Mouse (Mus musculus) neural tube, embryonic 15.5 days (tissue): ENCODE measurements at regions not wholly inside any gene's neighbourhood (a gene's known extent, or its start where the extent isn't known, plus 50 kb on each side); places are given as distances from the start of the nearest gene placed in this dataset.
"Not testable (repeated sequence)": the region's sequence is repeated elsewhere in the genome, so short reads cannot be mapped to it uniquely, and the experiment has no call there.

Experiments
- ATAC-seq: fragments of 200-750 bp; cut with Nextera tagmentation; 2 replicates; pipeline ENCODE4 v1.8.0; 2017; ENCODE audit warnings: mild to moderate bottlenecking, moderate TSS enrichment, moderate library complexity; ENCODE audit not compliant: low FRiP score
- H3K27ac ChIP-seq: fragments of 300-500 bp; sonication (generic); replicated peaks from 2 replicates; pipeline ENCODE4 v1.5.1; 2015; ENCODE audit warnings: mild to moderate bottlenecking, inconsistent platforms
- H3K27me3 ChIP-seq: fragments of 300-500 bp; sonication (generic); replicated peaks from 2 replicates; pipeline ENCODE4 v1.6.1; 2015; ENCODE audit warnings: inconsistent platforms
- H3K36me3 ChIP-seq: fragments of 300-500 bp; sonication (generic); 2 replicates; pipeline ENCODE4 v1.6.1; 2015; ENCODE audit warnings: inconsistent platforms
- H3K4me1 ChIP-seq: fragments of 300-500 bp; sonication (generic); 2 replicates; pipeline ENCODE4 v1.6.1; 2015; ENCODE audit warnings: inconsistent platforms
- H3K4me2 ChIP-seq: fragments of 300-500 bp; sonication (generic); 2 replicates; pipeline ENCODE4 v1.6.1; 2015; ENCODE audit warnings: inconsistent platforms, mild to moderate bottlenecking, moderate library complexity
- H3K4me3 ChIP-seq: fragments of 300-500 bp; sonication (generic); replicated peaks from 2 replicates; pipeline ENCODE4 v1.5.1; 2015; ENCODE audit warnings: mild to moderate bottlenecking, inconsistent platforms
- H3K9ac ChIP-seq: fragments of 300-500 bp; sonication (generic); replicated peaks from 2 replicates; pipeline ENCODE4 v1.6.1; 2015; ENCODE audit warnings: mild to moderate bottlenecking, inconsistent platforms
- H3K9me3 ChIP-seq: fragments of 300-500 bp; sonication (generic); replicated peaks from 2 replicates; pipeline ENCODE4 v1.6.1; 2016; ENCODE audit warnings: inconsistent platforms
- WGBS: fragments of 180-500 bp; shearing (Covaris S2); methylation state at CpG from one replicate; pipeline ENCODE4 v1.1.7; 2015; ENCODE audit warnings: mixed read lengths; 5-methylcytosine and 5-hydroxymethylcytosine counted together

DNA sequence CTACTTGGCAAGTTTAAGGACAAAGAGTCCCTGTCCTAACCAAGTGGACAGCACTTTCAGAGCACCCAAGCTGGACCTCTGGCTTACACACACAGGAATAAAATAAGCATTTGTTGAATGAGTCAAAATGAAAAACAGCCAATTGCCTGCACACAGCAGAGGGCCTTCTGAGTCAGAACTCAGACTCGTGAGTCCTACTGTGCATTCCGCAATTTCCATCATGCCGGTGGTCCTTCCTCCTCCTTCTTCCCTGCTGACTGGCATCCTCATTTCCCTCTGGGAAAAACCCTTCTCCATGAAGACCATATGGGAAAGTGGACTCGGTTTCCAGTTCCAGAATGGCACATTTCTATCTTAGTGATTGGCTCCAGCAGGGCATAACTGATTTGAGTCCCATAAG, 126.4 kb downstream of the Srek1 start:
- Histone ChIP-seq H3K4me1 (peaks cover 5% of the 10 kb centered on the region), H3K4me3 (no peak overlapping the region), H3K9ac (no peak overlapping the region), H3K27ac (no peak overlapping the region), H3K36me3 (no peaks in the 10 kb centered on the region), H3K9me3 (no peaks in the 10 kb centered on the region), H3K4me2 (no peak overlapping the region), H3K27me3 (no peaks in the 10 kb centered on the region; the same call in 1 of the 2 replicates)
- 73% methylated on average over 4 of the region's 4 CpGs for WGBS
- ATAC-seq, result no peak

DNA sequence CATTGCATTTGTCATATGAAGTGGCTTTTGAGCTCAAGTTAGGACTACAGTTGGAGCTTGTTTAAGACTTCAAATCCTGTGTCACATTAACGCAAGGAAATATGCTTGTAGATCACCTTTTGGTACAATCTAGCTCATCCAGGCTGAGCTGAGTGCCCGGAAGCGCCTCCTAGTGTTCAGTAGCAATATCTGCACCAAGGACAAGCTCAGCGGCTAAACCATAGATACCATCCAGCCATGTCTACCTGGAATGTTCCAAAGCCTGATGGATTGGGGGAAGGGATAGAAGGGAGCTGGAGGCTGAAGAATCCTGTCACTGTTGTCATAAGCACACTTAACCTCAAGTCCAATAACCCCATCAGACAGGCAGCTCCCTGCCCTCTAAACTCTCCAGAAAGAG, 128.4 kb downstream of the Srek1 start:
- Histone ChIP-seq H3K27me3 (no peaks in the 10 kb centered on the region; the same call in 1 of the 2 replicates), H3K4me1 (peaks cover 5% of the 10 kb centered on the region), H3K4me3 (no peak overlapping the region), H3K27ac (no peak overlapping the region), H3K9me3 (no peaks in the 10 kb centered on the region), H3K4me2 (no peak overlapping the region), H3K36me3 (no peaks in the 10 kb centered on the region), H3K9ac (no peak overlapping the region)
- ATAC-seq, result no peak
- WGBS, result 41% methylated on average over 4 of the region's 4 CpGs

DNA sequence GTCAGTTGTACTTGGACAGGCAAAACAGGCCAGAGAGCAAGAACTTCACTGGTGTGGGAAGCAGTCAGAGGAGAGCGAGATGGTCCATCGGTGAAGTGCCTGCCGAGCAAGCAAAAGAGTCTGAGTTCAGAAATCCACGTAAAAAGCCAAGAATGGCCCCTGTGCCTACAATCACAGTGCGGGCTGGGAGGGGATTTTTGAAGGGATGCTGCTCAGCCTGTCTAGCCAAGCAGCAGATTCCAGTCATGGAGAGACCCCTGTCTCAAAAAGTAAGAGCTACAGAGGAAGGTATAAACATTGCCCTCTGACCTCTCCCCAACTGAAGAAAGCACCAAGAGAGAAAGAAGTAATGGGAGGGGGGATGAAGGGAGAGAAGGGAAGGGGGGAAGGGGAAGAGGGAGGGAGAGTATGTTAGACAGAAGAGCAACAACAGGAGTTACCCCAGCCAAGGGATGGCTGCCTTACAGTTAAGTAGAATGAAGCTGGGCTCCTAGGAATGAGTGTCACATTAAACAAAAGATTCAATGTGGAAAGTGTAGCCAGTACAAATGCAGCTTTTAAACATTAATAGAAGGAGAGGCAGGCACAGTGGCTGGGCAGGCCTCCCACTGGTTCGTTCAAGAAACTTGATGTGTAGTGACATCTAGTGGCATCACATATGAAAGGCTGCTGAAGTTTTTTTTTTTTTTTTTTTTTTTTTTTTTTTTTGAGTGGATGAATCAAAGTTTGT, 130.2 kb downstream of the Srek1 start:
- no peaks in the 10 kb centered on the region; the same call in 1 of the 2 replicates for H3K27me3 ChIP-seq
- peak; percentile 76 for ATAC-seq
- no peak overlapping the region for H3K4me3 ChIP-seq
- no peak overlapping the region for H3K4me2 ChIP-seq
- H3K9ac ChIP-seq, result no peak overlapping the region
- H3K9me3 ChIP-seq, result no peaks in the 10 kb centered on the region
- WGBS, result 47% methylated on average over 6 of the region's 6 CpGs
- H3K36me3 ChIP-seq, result no peaks in the 10 kb centered on the region
- H3K4me1 ChIP-seq, result peaks cover 5% of the 10 kb centered on the region
- H3K27ac ChIP-seq, result no peak overlapping the region

DNA sequence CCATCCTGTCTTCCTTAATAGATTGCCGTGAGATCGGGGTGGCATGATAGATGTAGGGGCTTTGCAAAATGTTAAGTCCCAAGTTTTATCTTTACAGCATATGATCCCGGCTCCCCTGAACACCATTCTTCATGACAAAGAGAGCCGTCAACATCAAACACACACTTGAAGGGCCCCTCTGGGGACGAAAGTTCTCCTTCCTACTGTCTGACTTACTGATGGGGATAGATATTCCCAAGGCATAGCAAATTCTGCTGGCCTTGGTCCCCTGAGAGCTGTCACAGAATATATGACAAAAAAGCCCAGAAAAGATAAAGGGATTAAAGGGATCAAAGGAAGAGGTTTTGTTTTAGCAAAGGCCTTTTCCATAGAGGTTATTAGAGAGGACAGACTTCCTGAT, 130.9 kb downstream of the Srek1 start:
- ATAC-seq, result no peak
- 35% methylated on average over 5 of the region's 5 CpGs for WGBS
- no peaks in the 10 kb centered on the region for H3K9me3 ChIP-seq
- no peak overlapping the region for H3K4me3 ChIP-seq
- no peaks in the 10 kb centered on the region; the same call in 1 of the 2 replicates for H3K27me3 ChIP-seq
- H3K4me2 ChIP-seq, result no peak overlapping the region
- H3K4me1 ChIP-seq, result peaks cover 5% of the 10 kb centered on the region
- H3K36me3 ChIP-seq, result no peaks in the 10 kb centered on the region
- no peak overlapping the region for H3K27ac ChIP-seq
- no peak overlapping the region for H3K9ac ChIP-seq

DNA sequence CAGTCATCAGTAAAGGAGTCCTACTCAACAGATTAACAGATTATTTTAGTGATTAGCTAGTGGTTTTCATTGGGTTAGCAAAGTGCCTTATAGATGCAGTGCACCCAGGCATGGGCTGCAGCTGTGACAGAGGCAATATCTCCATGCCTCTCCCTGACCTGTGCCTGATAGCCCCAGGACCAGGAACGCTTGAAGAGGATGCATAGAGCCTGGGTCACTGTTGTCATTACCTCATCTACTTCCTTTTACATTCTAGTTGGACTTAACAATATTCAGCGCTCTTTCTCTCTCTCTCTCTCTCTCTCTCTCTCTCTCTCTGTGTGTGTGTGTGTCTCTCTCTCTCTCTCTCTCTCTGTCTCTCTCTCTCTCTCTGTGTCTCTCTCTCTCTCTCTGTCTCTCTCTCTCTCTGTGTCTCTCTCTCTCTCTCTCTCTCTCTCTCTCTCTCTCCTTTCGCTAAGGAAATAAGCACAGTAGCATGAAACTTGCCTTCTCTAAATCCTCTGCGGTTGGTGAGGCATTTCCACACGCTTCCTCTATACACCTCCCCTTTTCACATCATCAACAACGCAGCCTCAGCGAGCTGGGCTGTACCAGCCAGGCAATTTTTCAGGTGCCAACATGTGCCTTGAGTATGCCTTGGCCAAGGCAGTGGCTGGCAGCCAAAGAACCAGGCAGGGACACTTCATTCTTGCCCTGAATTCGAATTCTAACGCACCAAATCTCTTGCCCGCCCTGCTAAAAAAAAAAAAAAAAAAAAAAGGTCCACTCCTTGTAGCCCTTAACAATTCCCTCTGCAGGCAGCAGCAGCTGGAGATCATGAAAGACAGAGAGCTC, 131.6 kb downstream of the Srek1 start:
- WGBS, result 70% methylated on average over 10 of the region's 10 CpGs
- no peaks in the 10 kb centered on the region for H3K9me3 ChIP-seq
- H3K27me3 ChIP-seq, result no peaks in the 10 kb centered on the region; the same call in 1 of the 2 replicates
- no peaks in the 10 kb centered on the region for H3K36me3 ChIP-seq
- H3K4me2 ChIP-seq, result no peak overlapping the region
- no peak overlapping the region for H3K27ac ChIP-seq
- peaks cover 5% of the 10 kb centered on the region for H3K4me1 ChIP-seq
- no peak for ATAC-seq
- no peak overlapping the region for H3K4me3 ChIP-seq
- H3K9ac ChIP-seq, result no peak overlapping the region

DNA sequence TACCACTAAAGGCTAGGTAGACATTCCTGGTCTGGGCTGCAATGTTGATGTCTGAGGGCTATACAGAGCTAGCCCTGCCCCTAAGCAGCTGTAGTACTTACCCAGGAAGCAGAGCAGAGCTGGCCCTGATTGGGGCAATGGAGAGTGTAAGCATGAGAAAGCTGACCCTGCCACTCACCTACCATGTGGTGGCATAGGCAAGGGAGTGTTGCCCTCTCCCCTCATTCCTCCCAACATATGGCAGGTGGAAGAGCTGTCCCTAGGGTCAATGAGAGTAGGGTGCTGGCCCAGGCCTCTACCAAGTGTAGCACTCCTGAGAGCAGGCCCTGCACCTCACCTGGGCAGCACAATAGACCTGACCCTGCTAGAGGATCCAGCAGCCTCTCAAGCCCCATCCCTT, 136.4 kb downstream of the Srek1 start:
- H3K27me3 ChIP-seq, result no peaks in the 10 kb centered on the region
- no peaks in the 10 kb centered on the region for H3K9me3 ChIP-seq
- H3K27ac ChIP-seq, result no peak overlapping the region
- no peaks in the 10 kb centered on the region for H3K4me1 ChIP-seq
- ATAC-seq, result no peak
- H3K4me3 ChIP-seq, result no peak overlapping the region
- no peak overlapping the region for H3K9ac ChIP-seq
- no peaks in the 10 kb centered on the region for H3K36me3 ChIP-seq
- H3K4me2 ChIP-seq, result no peak overlapping the region

DNA sequence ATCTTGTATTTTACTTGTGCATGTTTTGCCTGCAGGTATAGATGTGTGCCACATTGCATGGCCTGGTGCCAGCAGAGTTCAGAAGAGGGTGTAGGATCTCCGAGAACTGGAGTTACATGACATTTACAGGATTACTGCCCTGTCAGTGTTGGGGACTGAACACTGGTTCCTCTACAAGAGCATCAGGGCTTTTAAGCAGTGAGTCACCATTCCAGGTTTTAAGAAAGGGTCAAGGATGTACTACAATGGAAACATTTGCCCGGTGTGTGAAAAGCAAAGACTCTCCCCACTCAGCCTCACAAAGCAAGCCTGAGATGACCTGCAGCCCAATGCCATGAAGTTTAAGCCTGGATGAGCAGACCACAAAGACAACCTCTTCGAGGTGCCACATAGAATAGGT, 137.0 kb downstream of the Srek1 start:
- H3K27ac ChIP-seq, result no peak overlapping the region
- H3K36me3 ChIP-seq, result no peaks in the 10 kb centered on the region
- WGBS, result 83% methylated on average over 3 of the region's 3 CpGs
- no peak overlapping the region for H3K4me3 ChIP-seq
- no peak overlapping the region for H3K9ac ChIP-seq
- H3K27me3 ChIP-seq, result no peaks in the 10 kb centered on the region
- no peak overlapping the region for H3K4me2 ChIP-seq
- H3K4me1 ChIP-seq, result no peaks in the 10 kb centered on the region
- ATAC-seq, result no peak
- H3K9me3 ChIP-seq, result no peaks in the 10 kb centered on the region

DNA sequence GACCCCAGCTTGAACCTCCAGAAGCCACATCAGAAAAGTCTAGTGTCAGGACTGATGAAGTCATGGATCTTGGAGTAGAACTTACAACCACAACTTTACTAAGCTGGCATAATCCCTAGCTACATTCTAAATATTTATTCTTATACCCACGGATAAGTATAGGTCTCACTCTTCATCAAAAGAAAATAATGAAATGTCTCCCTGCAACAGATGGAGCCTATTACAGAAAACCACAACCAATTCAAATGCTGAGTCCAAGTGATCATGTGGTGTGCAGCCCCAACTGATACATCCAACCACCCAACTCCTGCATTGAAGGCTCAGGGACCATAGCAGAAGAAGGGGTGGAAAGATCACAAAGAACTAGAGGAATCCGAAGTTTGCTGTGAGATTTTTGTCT, 137.8 kb downstream of the Srek1 start:
- Histone ChIP-seq H3K27ac (no peak overlapping the region), H3K9me3 (no peaks in the 10 kb centered on the region), H3K27me3 (no peaks in the 10 kb centered on the region), H3K36me3 (no peaks in the 10 kb centered on the region), H3K4me3 (no peak overlapping the region), H3K9ac (no peak overlapping the region), H3K4me2 (no peak overlapping the region), H3K4me1 (no peaks in the 10 kb centered on the region)
- WGBS, result 91% methylated on average over 2 of the region's 2 CpGs
- no peak for ATAC-seq

DNA sequence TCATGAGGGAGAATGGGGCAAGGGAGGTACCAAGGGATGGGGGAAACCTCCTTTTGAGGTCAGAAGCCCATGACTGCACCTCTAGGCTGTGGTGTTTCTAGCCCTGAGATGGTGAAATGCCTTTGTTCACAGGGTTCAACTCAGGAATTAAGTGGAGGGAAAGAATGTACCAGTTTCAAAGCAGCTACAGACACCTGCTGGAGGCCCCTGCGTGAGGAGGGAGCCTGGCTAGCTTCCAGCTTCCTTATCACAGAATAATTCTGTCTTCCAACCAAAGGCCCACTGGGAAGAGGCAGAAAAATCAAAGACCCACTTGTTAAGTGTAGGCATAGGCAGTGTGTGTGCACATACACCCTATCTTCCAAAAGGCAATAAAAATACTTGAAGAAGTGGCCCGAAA, 150.6 kb downstream of the Srek1 start:
- WGBS, result 82% methylated on average over 2 of the region's 2 CpGs

DNA sequence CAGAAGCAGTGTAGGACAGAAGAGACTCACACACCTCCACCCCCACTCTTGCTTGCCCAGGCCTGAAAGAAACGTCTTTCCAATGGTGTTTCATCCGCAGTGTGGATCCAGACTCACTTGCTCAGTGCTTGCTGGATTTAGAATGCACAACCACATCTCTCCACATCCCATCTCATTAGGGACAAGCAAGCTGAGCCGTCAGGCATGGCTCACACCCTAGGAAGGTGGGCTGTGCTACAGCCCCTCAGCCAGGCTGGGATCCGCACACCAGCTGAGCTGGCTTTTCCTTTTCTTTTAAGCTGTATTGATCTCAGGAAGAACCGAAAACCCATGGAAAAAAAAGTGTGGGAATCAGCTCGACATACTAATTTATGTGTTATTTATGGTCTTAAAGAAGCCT, 151.1 kb downstream of the Srek1 start:
- Histone ChIP-seq H3K27me3 (no peaks in the 10 kb centered on the region), H3K9me3 (no peaks in the 10 kb centered on the region), H3K4me1 (no peaks in the 10 kb centered on the region), H3K4me3 (no peak overlapping the region), H3K27ac (no peak overlapping the region), H3K36me3 (no peaks in the 10 kb centered on the region), H3K4me2 (no peak overlapping the region), H3K9ac (no peak overlapping the region)
- no peak for ATAC-seq
- 74% methylated on average over 6 of the region's 6 CpGs for WGBS

More for the DNA sequence above, 150.6 kb downstream of the Srek1 start:
- Histone ChIP-seq H3K4me2 (no peak overlapping the region), H3K4me1 (no peaks in the 10 kb centered on the region), H3K27ac (no peak overlapping the region), H3K36me3 (no peaks in the 10 kb centered on the region), H3K9ac (no peak overlapping the region), H3K27me3 (no peaks in the 10 kb centered on the region), H3K4me3 (no peak overlapping the region), H3K9me3 (no peaks in the 10 kb centered on the region)
- no peak for ATAC-seq

DNA sequence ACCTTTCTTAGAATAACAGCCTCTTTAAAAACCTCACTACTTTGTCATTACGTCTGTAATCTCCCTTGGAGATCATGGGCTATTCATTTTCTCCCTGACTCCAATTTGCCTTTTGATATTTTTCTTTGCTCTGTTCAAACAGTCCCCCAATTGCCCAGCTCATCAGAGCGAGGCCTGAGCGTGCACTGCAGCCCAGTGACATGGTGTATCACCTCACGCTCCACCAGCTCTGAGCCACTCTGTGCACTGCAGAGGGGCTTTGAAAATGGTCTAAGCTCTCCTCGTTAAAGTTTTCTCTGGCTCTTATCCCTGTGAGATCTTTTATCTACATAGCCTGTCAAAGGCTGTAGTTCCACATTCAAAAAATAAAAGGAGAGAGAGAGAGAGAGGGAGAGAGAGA, 152.1 kb downstream of the Srek1 start:
- H3K4me2 ChIP-seq, result no peak overlapping the region
- H3K27ac ChIP-seq, result no peak overlapping the region
- H3K27me3 ChIP-seq, result no peaks in the 10 kb centered on the region
- no peaks in the 10 kb centered on the region for H3K9me3 ChIP-seq
- H3K36me3 ChIP-seq, result no peaks in the 10 kb centered on the region
- no peaks in the 10 kb centered on the region for H3K4me1 ChIP-seq
- ATAC-seq, result no peak
- WGBS, result 29% methylated on average over 5 of the region's 5 CpGs
- no peak overlapping the region for H3K4me3 ChIP-seq
- H3K9ac ChIP-seq, result no peak overlapping the region

DNA sequence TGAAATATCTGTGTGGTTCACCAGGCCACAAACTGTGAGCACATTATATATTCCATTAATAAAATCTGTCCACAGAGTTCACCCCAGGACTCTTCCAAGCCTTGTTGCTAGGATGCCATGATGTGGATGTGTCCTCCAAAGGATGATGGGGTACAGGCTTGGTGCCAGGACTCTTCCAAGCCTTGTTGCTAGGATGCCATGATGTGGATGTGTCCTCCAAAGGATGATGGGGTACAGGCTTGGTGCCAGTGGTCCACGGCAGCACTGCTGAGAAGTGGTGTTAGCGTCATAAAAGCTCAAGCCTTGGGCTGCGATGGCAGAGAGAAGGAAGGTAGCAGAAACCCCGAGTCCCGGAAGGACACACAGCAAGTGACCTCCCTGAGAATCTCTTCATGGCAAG, 153.4 kb downstream of the Srek1 start:
- H3K4me2 ChIP-seq, H3K36me3 ChIP-seq, H3K9me3 ChIP-seq, H3K27me3 ChIP-seq, H3K4me3 ChIP-seq, H3K4me1 ChIP-seq, H3K27ac ChIP-seq, ATAC-seq, H3K9ac ChIP-seq: not testable (repeated sequence)
- WGBS, result 88% methylated on average over 5 of the region's 5 CpGs
